Mouse (Mus musculus): Measurements from ENCODE around the gene Cln6. TPM values are rescaled to one million over a fixed set of nuclear protein-coding genes. Genes with fewer than 3 reads are reported as not detected.
"Not testable (repeated sequence)": the region's sequence is repeated elsewhere in the genome, so short reads cannot be mapped to it uniquely, and the experiment has no call there.

Gene Cln6
- total RNA-seq (2021) = 10 to 100 TPM; 10.7 to 11.9 TPM
- long read RNA-seq, experiment 1, partial matches to known transcripts = 1 of 6 reads
- long read RNA-seq, experiment 1, other reads (novel, unspliced or antisense) = 1 of 6 reads
- long read RNA-seq, experiment 2, transcript Cln6-201 (7 exons, 2,142 nt) = major isoform, 11 of 13 reads
- long read RNA-seq, experiment 2, partial matches to known transcripts = 2 of 13 reads
- long read RNA-seq, experiment 2, other reads (novel, unspliced or antisense) = 0 of 13 reads

DNA sequence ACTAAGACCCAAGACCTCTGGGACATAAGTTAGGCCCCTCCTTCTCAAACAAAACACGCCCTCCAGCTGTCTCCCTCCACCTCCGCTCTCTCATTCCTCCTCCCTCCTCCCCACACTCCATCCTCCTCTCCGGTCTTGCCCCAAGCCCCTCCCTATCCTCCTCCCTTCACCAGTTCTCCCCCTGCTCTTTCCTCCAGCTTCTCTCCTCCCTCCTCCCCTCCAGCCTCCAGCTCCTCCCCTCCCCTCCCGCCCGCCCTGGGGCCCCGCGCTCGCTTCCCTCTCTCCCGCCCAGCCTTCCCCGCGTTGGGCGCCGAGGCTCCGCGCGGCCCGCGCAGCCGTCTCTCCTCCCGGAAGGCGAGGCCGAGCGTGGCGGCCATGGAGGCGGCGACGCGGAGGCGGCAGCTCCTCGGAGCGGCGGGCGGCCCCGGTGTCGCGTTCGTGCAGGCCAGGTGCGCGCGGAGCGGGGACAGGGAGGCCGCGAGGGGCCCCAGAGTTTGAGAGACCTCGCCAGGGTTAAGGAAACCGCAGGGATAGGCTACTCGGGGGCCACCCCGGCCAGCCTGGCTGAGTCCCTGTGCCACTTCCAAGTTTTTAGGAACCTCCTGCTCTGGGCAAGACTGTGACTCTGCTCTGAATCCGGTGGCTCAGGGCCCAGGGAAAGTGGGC is at the start of gene Cln6:
TSS of gene Cln6 (plus strand) at position 280 of the 666 bp plus-strand sequence.
- DNase-seq = peak; percentile 84

DNA sequence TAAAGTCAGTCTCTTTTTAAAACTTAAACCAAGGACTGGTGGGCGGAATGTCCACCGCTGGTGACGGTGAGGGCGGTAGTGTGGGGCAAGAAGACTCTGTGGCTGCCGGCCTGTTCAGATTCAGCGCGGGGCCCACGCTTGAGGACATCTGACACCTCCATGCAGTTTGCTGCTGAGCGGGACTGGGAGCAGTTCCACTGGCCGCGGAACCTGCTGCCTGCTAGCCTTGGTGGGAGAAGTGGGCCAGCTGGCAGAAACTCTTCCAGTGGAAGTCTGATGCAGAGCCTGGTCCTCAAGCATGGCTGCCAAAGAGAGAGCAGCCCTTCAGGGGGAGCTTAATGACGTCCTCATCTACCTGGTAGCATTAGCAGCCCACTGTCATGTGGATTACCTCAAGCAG is 48.7 kb upstream of the Cln6 start:
- DNase-seq = no peak

DNA sequence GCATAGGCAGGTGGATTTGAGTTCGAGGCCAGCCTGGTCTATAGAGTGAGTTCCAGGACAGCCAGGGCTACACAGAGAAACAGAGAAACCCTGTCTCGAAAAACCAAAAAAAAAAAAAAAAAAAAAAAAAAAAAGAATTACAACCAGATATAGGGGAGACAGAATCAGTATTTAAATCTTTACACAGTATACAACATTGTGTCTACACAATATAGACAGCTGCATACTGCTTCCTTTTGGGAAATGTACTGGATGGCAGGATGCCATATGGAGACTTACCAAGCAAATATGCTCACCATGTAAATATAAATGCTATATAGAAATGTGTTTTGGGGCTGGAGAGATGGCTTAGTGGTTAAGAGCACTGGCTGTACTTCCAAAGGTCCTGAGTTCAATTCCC is 39.4 kb upstream of the Cln6 start:
- DNase-seq = not testable (repeated sequence)

DNA sequence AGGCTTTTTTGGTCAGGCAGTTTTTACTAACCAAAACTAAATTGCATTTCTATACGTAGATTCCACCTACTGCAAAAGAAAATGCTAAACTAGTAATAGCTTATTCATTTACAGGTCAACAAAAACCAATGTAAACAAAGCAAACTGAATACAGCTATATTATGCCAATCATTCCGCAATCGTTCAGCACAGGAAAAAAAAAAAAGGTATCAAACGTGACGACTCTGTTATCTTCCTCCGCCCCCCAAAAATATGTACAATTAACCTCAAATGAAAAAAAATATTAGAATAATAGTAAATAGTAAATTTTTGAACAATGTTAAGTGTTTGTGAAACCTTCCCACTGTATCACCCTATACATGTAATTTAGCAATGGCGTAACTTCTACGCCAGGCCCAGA is 28.5 kb upstream of the Cln6 start:
- DNase-seq = no peak

DNA sequence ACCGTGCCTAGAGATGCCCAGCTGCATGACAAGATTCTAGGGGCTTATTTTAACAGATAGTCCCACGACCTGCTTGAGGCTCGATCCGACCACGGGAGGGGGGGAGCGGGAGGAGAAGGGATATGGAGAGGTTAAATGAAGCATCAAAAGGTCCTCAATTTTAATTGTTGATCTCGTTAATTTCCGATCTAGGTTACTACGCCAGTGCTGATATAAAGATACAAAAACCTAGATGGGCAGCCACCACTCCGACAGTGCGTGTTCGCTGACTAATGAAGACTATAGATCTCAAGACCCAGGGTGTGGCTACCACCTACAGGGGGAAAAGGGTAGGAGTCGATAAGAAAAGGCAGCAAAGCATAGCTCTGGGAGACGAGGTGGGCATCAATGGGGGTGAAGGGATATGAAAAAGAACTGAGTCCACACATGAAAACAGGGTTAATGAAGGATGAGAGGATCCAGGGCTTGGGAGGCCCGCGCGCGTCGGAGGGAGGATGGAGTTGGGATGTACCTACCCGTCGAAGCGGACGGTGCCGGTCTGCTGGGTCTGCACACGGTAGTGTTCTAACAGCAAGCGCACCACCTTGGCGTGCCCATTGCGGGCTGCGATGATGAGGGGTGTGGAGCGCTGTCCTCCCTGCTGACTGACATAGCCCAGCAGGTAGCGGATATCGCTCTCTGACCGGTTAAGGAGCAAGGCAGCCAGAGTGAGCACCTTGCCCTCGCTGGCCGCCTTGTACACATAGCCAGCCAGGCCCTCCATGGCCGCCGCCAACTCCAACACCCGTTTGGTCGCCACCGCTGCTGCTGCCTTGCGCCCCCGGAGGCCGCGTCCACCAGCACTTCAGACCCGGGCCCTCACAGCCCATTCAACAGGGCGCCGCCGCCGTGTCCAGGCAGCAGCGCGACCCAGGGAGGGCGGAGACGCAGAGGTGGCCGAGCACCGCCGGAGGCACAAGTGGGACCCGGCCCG is 27.8 kb upstream of the Cln6 start:
- DNase-seq = no peak

DNA sequence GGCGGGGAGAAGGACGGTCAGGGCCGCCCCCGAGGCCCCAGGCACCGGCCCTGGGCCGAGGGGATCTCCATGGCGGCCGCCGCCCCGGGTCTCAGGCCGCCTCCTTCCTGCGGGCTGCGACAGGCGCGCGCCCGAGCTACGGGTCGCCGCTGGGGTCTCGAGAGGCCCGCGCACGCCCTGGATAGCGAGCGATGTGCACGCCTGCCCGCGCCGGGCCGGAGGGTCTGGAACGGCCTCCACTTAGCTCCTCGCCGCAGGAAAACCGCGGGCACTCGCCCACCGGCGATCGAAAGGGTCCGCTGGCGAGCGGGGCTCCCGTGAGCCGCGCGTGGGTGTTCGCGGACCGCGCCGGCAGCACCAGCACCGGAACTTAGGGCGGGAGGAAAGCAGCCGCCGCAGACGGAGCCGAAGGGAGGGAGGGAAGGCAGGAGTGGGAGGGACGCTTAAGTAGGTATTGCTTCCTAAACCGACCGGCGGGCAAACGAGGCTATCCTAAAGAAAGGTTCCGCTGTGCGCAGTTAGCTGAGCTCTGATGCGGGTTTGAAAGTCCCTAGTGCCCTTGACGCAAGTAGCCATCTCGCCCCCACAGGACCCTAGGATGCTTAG is 27.0 kb upstream of the Cln6 start, which contains the start of gene Fem1b:
TSS of gene Fem1b (minus strand) at position 419 of the 606 bp plus-strand sequence.
- DNase-seq = peak; percentile 91

DNA sequence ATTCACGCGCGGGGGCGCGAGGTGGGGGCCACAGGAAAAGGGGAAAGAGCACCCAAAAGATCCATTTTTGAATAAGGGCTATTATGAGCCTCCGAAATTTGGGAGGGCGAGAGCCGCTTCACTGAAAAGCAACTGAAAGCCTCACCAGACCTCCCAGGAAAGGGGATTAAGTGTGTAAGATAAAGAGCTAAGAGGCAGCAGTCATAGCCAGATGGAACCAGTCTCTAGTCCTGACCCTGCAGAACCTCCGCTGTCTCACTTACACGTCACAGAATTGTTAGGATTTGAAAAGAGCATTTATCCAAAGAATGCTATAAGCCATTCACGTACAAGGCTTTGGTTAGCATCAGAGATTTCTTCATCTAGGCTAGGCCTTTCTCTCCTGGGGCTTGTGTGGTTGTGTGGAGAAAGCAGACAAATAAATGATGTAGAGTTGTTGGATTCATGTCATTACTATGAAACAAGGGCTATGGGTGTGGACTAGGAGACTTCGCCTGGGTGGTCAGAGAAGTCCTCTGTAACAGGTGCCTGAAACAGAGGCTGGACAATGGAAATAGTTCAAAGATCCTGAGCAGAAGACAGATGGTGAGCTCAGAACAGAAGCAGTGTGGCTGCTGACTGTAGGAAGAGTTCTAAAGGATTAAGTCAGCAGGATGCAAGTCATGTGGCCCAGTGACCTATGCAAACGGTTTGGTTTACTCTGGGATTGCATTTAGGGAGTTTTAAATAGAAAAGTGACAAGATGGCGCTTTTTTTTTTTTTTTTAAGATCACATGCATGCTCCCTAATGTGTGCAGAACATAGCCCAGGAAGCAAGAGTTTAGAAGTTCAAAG is 26.2 kb upstream of the Cln6 start:
- DNase-seq = no peak

DNA sequence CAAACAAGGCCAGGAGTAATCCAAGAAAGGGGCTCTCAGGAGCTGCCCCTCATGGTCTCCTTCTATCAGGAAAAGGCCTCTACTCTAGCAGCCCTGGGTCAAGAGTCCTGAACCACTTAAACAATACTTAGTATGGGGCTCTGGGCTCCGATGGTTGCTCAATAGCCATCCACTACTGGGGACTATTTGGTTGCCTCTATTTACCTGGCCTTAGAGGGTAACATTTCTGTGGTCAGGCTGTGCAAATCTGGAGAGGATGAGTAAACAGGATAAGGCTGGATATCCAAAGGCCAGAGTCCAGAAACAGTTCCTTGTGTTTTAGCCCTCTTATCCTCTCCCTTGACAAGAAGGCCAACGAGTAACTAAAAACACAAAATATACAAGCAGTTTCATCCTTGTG is 23.8 kb upstream of the Cln6 start:
- DNase-seq = no peak

DNA sequence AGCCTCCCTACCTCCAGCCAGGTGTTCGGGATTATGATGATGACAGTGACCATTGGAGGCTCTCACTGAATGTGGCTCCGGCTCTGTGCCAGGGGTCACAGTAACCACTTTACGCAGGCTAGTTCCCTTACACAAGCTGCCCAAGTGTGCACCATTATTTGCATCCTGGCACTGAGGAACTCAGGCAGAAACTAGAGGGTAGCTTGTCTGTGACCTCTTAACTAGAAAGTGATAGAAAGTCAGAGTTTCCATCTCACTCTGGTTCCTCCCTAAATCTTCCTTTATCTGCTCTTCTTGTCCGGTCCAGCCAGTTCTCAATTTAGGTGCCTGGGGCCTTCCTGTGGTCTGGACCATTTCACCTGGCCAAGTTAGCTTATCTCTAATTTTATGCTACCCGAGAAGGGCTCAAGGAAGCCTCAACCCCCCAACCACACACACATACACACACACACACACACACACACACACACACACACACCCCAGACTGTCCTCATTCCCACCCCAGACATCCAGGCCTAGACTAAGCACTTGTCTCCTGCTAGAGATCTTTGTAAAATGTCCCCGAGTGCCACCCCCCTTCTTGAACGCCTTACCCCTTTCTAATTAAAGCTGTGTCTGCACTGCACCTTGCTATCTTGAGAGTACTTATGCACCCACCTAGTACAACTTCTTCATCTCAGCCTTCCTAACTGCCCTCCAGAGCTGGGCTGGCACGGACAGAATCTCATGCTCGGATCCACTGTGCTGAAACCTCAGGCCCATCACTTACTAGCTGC is 22.1 kb upstream of the Cln6 start:
- no peak for DNase-seq

DNA sequence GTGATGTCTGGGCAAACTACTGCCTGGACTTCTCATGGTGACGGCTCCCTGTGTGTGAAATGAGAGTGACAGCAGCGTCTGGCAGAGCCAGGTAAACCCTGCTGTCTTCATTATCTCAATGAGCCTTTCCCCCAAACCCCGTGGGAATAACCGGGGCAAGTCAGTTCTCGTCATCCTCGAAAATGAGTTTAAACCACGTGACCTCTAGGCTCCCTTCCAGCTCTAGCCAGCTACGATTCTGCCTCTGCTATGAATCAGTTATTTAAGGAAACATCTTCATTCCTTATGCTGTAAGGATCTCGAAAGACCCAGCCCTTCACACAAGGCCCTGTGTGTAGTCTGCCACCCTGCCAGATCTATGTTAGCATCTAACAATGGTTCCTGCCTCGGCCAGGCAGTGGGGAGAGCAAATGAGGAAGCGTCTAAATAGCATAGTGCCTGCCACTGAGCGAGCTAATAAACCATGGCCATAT is 21.4 kb upstream of the Cln6 start:
- DNase-seq = no peak

DNA sequence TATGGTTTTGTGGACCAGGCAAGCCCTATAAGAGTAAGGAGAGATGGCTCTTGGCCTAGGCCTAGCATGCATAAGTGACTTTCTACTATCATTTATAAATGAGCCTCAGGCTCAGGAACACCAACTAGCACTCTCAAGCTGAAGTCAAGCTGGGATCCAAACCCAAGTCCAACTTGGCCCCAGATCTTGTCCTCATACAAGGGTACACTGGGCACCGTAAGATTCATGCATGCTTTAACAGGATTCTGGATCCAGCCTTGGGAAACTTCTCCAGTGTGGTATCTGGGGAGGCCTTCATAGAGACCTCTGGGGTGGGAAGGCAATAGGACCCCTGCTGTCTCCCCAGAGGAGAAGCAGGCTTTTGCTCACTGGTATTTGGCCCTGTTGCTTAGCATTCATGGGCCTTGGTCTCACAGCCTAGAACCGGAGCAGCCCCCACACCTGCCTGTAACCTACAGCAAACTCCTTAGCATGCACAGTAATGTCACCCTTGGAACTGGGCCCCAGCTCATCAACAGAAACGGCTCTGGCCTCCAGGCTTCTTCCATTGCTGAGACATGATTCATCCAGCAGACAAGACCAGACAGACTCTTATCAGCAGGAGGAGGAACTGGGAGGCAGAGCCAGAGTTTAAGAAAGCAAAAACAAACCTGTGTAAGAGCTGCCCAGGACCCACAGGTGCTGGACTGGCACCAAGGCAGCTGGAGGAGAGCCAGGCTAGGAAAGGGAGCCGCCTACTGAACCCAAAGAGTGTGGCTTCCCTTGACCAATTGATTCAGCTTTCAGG is 20.6 kb upstream of the Cln6 start:
- no peak for DNase-seq

DNA sequence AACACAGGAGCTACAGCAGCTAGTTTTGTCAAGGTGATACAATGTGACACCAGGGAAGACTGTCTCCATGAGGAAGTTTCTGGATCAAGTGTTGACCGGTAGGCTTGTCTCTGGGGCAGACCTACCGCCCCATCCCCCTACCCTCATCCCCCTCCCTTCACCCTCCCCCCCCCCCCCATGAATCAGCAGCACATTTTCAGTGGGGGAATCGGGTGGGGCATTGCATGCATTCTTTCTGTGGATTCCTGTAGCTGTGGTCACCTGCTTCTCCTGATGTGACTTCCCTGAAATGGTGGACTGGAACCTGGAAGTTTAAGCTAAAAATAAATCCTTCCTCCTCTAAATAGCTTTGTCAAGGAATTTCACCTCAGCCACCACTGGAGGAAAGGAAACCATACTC is 19.1 kb upstream of the Cln6 start:
- no peak for DNase-seq

DNA sequence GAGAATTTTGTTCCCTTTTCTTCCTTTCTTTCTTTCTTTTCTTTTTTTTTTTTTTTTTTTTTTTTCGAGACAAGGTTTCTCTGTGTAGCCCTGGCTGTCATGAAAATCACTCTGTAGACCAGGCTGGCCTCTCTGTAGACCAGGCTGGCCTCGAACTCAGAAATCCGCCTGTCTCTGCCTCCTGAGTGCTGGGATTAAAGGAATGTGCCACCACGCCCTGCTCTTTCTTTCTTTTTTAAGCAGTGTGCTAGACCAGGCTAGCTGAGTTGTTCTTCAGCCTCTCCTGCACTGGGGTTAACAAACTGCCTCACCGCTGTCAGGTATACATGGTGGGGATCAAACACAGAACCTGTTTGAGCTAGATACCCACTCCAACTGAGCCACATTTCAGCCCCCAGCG is 18.7 kb upstream of the Cln6 start:
- DNase-seq = not testable (repeated sequence)

DNA sequence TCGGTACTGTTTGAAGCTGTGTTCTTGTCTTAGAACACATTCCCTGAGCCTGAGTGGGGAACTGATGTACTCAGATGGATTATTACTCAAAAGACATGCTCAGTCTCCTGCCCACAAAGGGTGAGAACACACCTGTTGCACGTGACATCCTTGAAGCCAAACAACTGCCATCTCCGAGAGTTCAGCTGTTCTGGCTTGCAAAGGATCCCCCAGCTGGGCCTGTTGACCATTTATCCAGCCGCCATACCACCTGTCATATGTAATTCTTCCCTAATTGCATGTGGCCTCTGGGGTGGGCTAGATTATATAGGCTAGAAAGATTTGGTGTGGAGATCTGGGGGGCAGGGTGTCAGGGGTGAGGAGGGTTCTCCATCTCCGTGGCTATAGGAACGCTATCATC is 17.8 kb upstream of the Cln6 start:
- DNase-seq = no peak

DNA sequence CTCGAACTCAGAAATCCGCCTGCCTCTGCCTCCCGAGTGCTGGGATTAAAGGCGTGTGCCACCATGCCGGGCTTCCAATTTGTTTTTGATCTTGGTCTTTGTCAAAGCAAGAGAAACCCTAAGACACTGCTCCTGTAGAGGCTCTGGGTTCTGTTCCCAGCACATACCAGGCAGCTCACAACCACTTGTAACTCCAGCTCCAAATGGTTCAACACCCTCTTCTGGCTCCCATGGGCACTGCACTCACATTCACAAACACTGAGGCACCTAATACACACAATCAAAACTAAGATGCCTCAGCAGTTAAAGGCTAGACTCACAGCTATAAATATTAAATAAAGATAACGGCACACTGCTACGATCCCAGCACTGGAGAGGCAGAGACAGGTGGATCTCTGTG is 16.8 kb upstream of the Cln6 start:
- DNase-seq = no peak

DNA sequence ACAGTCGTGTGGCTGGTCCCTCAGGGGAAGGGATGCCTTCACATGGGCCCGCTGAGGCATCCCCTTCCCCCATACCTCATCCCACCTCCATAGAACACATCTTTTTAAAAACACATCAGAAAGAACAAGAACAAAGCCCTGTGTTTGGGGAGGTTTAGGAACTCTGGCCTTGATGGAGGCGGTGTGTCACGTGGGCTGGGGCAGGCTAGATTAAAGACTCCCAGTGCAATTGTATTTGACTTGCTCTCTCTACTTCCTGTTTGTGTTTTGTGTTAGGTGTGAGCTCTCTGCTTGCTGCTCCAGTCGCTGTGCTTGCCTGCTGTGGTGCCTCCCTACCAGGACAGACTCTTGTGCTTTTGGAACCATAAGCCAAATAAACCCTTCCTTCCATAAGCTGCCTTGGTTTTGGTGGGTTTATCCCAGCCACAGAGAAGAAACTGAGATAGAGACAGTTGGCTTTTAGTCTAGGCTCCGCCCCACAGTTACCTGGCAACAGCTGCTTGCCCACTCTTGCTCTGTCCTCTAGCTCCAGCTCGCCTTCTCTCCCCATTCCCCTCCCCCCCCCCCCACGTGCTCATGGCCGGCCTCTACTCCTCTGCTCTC is 12.7 kb upstream of the Cln6 start:
- DNase-seq = no peak

DNA sequence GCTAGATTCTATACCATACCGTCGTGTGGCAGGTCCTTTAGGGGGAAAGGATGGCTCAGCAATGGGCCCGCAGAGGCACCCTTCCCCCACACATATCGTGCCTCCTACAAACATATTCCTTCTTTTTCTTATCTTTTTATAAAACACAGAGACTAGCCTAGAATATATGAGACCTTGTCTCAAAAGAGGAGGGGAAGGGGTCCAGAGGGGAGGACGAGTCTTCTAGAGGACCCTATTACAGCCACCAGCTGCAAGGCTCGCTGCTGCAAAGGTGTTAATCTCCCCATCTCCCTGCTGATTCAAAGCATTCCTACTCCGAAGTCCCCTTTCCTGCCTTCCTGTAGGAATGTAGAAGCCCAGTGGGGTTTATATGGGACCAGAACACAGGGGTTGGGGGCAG is 12.1 kb upstream of the Cln6 start:
- no peak for DNase-seq

DNA sequence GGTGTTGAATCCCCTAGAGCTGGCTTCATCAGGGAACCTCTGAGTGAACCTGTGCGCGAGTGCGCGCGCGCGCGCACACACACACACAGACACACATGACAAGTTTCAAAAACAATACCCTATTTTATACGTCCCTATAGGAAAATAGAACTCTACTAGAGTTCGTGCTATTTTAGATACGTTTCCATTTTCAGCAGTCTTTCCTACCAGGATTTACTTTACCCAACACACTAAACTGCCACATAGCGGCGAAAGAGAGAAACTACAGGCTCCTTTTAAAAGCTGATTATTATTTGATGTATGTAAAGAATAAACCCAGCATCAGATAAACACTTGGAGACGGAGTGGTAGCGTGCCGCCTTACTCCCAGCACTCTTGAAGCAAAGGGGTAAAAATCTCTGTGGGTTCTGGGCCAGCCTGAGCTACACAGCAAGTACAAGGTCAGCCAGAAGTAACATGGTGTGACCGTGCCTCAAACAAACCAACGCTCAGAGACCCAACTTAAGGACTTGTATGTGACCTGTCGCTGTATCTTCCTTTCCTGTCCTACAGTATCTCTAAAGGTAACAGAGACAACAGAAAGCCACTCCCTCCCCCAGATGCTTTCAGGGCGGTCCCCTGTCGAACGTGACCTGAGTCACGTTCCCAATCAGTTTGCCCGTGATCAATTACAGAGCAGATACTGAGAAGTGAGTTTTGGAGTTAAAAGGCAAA is 10.5 kb upstream of the Cln6 start:
- no peak for DNase-seq

DNA sequence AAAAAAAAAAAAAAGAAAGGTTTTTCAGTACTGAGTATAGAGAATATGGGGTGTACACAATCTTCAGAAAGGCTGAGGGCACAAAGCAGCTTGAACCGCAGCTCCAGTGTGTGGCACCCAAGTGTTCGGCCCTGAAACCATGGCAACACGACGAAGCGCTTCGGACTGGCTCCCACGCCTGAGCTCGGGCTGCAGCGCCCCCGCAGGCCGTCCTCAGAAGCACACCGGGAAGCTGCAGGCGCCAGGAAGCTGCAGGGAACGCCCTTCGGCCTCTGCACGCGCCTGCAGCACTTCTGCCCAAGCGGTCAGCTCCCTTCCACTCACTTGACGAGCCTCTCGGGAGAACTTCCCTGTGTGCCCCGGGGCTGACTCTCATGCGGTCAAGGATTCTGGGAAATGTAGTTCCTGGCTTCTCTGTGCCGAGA is 9.9 kb upstream of the Cln6 start:
- peak; percentile 96 for DNase-seq
